Mouse (Mus musculus): ENCODE results near the gene Arhgap15. TPM values are rescaled to one million over a fixed set of nuclear protein-coding genes. Genes with fewer than 3 reads are reported as not detected.

Arhgap15 gene
- polyA plus RNA-seq, 1 experiment from 2014 or later = 1.1 TPM

- no peaks in the 10 kb centered on the region for H3K36me3 ChIP-seq
- H3K27ac ChIP-seq = no peak overlapping the region
- H3K27me3 ChIP-seq = no peaks in the 10 kb centered on the region
- H3K9ac ChIP-seq = no peak overlapping the region
- 93% methylated on average over 4 of the region's 4 CpGs for WGBS
- no peak for ATAC-seq (replicated peaks; ENCODE audit: low FRiP score)
- no peaks in the 10 kb centered on the region for H3K9me3 ChIP-seq (replicated peaks)
- no peak overlapping the region for H3K4me3 ChIP-seq (replicated peaks)
- H3K4me1 ChIP-seq = no peaks in the 10 kb centered on the region
- no peak overlapping the region for H3K4me2 ChIP-seq
Measured at GRCm38 (mm10) chr2:44416331-44416730, 667.7 kb downstream of the Arhgap15 start.

DNA sequence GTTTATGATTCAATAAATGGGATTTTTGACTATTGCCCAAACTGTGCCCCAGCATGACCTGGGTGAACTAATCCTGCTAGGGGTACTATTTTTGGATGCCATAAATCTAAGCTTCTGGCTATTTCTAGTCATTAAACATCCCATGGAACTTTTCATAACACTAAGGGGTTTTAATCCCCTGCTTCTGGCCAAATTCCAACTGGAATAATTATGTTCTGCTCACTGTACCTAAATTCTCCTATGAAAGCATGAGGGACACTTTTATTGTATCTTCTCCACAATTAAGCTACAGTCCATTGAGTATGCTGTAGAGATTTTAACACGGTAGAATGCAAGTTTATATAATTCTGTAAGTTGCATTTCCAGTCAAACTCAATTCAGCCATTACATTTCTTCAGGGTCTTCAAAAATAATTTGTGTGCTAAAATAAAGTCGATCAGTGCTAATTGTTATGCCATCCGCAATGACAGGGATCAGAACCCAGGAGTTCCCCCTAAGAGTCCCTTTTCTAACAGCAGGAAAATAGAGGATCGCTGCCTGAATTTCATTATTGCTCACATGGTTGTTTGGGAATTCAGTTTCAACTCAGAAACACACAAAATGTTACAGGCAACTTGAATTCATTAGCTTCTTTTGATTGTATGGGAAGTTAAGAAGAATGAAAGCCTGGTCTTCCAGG is 671.1 kb downstream of the Arhgap15 start:
- Histone ChIP-seq H3K4me1 (no peaks in the 10 kb centered on the region), H3K9me3 (replicated peaks) (no peaks in the 10 kb centered on the region), H3K27me3 (no peaks in the 10 kb centered on the region), H3K36me3 (no peaks in the 10 kb centered on the region), H3K27ac (no peak overlapping the region), H3K4me2 (no peak overlapping the region), H3K4me3 (replicated peaks) (no peak overlapping the region), H3K9ac (no peak overlapping the region)
- ATAC-seq (replicated peaks; ENCODE audit: low FRiP score) = no peak
- WGBS = 85% methylated on average over 4 of the region's 4 CpGs

GRCm38 (mm10) chr2:44430521-44430920 is 681.9 kb downstream of the Arhgap15 start:
- Histone ChIP-seq H3K4me1 (no peaks in the 10 kb centered on the region), H3K9ac (no peak overlapping the region), H3K27ac (no peak overlapping the region), H3K4me3 (replicated peaks) (no peak overlapping the region), H3K9me3 (replicated peaks) (no peaks in the 10 kb centered on the region), H3K4me2 (no peak overlapping the region), H3K36me3 (no peaks in the 10 kb centered on the region), H3K27me3 (no peaks in the 10 kb centered on the region)
- 77% methylated on average over 9 of the region's 9 CpGs for WGBS
- no peak for ATAC-seq (replicated peaks; ENCODE audit: low FRiP score)

DNA sequence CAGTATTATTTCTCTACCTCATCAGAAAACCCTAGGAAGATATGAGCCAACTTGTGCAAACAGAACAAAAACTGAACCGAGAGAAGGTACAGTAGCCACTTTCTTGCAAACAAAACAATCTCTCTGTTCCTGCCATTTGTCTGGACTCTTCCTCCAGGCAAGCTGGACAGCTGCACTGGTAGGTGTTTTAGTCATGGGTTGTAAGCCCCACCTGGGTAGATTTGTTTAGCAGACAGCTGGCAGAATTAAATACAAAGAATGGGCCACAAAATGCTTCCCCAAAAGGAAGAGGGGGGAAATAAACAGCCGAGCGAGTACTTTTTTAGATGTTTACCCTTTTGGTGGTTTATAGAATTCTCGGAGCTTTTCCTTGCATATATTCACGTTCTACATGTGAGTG is 688.0 kb downstream of the Arhgap15 start:
- Histone ChIP-seq H3K9me3 (replicated peaks) (peaks cover 2% of the 10 kb centered on the region; the same call in 1 of the 2 replicates), H3K4me1 (no peaks in the 10 kb centered on the region), H3K36me3 (no peaks in the 10 kb centered on the region), H3K9ac (no peak overlapping the region), H3K4me2 (no peak overlapping the region), H3K27me3 (no peaks in the 10 kb centered on the region), H3K27ac (no peak overlapping the region), H3K4me3 (replicated peaks) (no peak overlapping the region)
- 78% methylated on average over 5 of the region's 5 CpGs for WGBS
- no peak for ATAC-seq (replicated peaks; ENCODE audit: low FRiP score)

GRCm38 (mm10) chr2:44437496-44438057 is 689.0 kb downstream of the Arhgap15 start:
- no peaks in the 10 kb centered on the region for H3K27me3 ChIP-seq
- H3K9ac ChIP-seq = no peak overlapping the region
- H3K4me2 ChIP-seq = no peak overlapping the region
- H3K4me3 ChIP-seq (replicated peaks) = no peak overlapping the region
- WGBS = 75% methylated on average over 8 of the region's 8 CpGs
- no peak for ATAC-seq (replicated peaks; ENCODE audit: low FRiP score)
- peaks cover 10% of the 10 kb centered on the region; the same call in 1 of the 2 replicates for H3K9me3 ChIP-seq (replicated peaks)
- no peaks in the 10 kb centered on the region for H3K4me1 ChIP-seq
- H3K36me3 ChIP-seq = no peaks in the 10 kb centered on the region
- H3K27ac ChIP-seq = no peak overlapping the region

DNA sequence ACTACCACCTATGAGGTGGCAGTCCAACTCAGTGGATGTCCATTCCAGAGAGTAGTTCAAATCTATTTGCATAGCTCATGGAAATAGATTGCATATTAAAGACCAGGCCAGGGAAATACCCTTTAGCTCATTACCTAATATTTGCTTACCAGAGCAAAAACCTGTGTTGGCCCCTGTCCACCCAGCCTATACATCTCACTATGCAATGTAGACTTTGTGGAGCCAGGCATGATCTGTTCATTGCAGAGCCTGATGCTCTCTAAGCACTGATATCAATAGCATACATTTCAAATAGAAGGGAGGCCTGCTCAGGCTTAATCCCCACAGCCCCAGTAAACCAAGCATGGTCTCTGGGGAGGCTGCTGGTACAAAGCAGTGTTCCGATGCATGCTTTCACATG is 689.4 kb downstream of the Arhgap15 start:
- no peaks in the 10 kb centered on the region for H3K4me1 ChIP-seq
- H3K27me3 ChIP-seq = no peaks in the 10 kb centered on the region
- H3K36me3 ChIP-seq = no peaks in the 10 kb centered on the region
- no peak overlapping the region for H3K4me2 ChIP-seq
- no peak overlapping the region for H3K27ac ChIP-seq
- H3K9ac ChIP-seq = no peak overlapping the region
- 95% methylated on average over 1 of the region's 1 CpGs for WGBS
- no peak overlapping the region for H3K4me3 ChIP-seq (replicated peaks)
- peaks cover 10% of the 10 kb centered on the region; the same call in 1 of the 2 replicates for H3K9me3 ChIP-seq (replicated peaks)
- no peak for ATAC-seq (replicated peaks; ENCODE audit: low FRiP score)

GRCm38 (mm10) chr2:44444938-44445337 is 696.3 kb downstream of the Arhgap15 start:
- H3K27me3 ChIP-seq = no peaks in the 10 kb centered on the region
- WGBS = 76% methylated on average over 2 of the region's 2 CpGs
- H3K4me1 ChIP-seq = no peaks in the 10 kb centered on the region
- H3K27ac ChIP-seq = no peak overlapping the region
- H3K36me3 ChIP-seq = no peaks in the 10 kb centered on the region
- H3K4me3 ChIP-seq (replicated peaks) = no peak overlapping the region
- no peak overlapping the region for H3K4me2 ChIP-seq
- no peak overlapping the region for H3K9ac ChIP-seq
- ATAC-seq (replicated peaks; ENCODE audit: low FRiP score) = no peak
- peaks cover 10% of the 10 kb centered on the region; the same call in 1 of the 2 replicates for H3K9me3 ChIP-seq (replicated peaks)

Other genes starting within 250 kb of the Arhgap15 start
- gene Kynu, start 193.5 kb upstream of the Arhgap15 start, polyA plus RNA-seq (2015; fragmentation: Nextera tagmentation; extraction: Ambion mirVana) = 4.7 and 5.9 TPM in 2 replicates